14 mouse cellular contexts compared by ENCODE assay signal in genomic region chr7:99837358-99838071, GRCm38 (mm10). TPM values are rescaled to one million over a fixed set of nuclear protein-coding genes. Genes with fewer than 3 reads are reported as not detected.
DNase-seq lines count a peak whose midpoint lies in the region; ATAC-seq and TF ChIP-seq lines count a peak whose summit lies in the region.
"Had no signal": no experiment of that assay in that cellular context is flagged by ENCODE, and none has a peak within 500 bp of the region (broad histone marks: within the 10 kb centered on the region; RNA-seq: fewer than 3 reads in every experiment).

No protein-coding gene starts in this region.

- H3K4me3 ChIP-seq in heart, postnatal 0 days (ENCODE audit: low read depth, low read length), result no peak overlapping the region
- no peak overlapping the region for H3K4me3 ChIP-seq in intestine, embryonic 15.5 days (replicated peaks)
- no peak overlapping the region for H3K4me3 ChIP-seq in limb, embryonic 13.5 days
- H3K4me3 ChIP-seq in kidney, embryonic 14.5 days (ENCODE audit: low read length), result no peak overlapping the region
- H3K4me3 ChIP-seq: megakaryocyte, embryonic 14.5 days had no signal

- no peak for TF ChIP-seq EP300 in heart, postnatal 0 days (IDR thresholded peaks at IDR 0.05; ENCODE audit: low read depth)

- no peak overlapping the region for H3K4me2 ChIP-seq in heart, postnatal 0 days (ENCODE audit: low read depth, low read length)
- no peak overlapping the region for H3K4me2 ChIP-seq in intestine, embryonic 15.5 days (replicated peaks)
- H3K4me2 ChIP-seq in limb, embryonic 13.5 days (replicated peaks), result peak overlapping the region; percentile 34
- H3K4me2 ChIP-seq in kidney, embryonic 14.5 days (replicated peaks; ENCODE audit: low read depth, low read length), result no peak overlapping the region

- intact Hi-C loops in heart, postnatal 25 days (cut with DNase I), result no loop called here

- no peaks in the 10 kb centered on the region for H3K27me3 ChIP-seq in heart, postnatal 0 days (ENCODE audit: control insufficient read depth, insufficient read depth, low read length)
- H3K27me3 ChIP-seq in intestine, embryonic 15.5 days (replicated peaks), result no peaks in the 10 kb centered on the region
- H3K27me3 ChIP-seq in limb, embryonic 13.5 days, result no peaks in the 10 kb centered on the region
- H3K27me3 ChIP-seq in kidney, embryonic 14.5 days (ENCODE audit: control insufficient read depth, insufficient read depth, low read length), result no peaks in the 10 kb centered on the region
- H3K27me3 ChIP-seq: CH12.LX; megakaryocyte, embryonic 14.5 days had no signal

- peaks cover 40% of the 10 kb centered on the region for H3K36me3 ChIP-seq in heart, postnatal 0 days (replicated peaks; ENCODE audit: control insufficient read depth, insufficient read depth, low read length)
- peaks cover 2% of the 10 kb centered on the region; the same call in 1 of the 2 replicates for H3K36me3 ChIP-seq in intestine, embryonic 15.5 days
- peaks cover 53% of the 10 kb centered on the region for H3K36me3 ChIP-seq in limb, embryonic 13.5 days
- H3K36me3 ChIP-seq in kidney, embryonic 14.5 days (ENCODE audit: control insufficient read depth, insufficient read depth, low read length), result peaks cover 60% of the 10 kb centered on the region

- peaks cover 21% of the 10 kb centered on the region for H3K4me1 ChIP-seq in heart, postnatal 0 days (ENCODE audit: control insufficient read depth, insufficient read depth)
- peaks cover 6% of the 10 kb centered on the region; the same call in 1 of the 2 replicates for H3K4me1 ChIP-seq in intestine, embryonic 15.5 days (replicated peaks)
- H3K4me1 ChIP-seq in limb, embryonic 13.5 days, result peaks cover 23% of the 10 kb centered on the region
- 0 out of 2 replicates have a peak, but pooled peaks cover 3% of the 10 kb centered on the region for H3K4me1 ChIP-seq in kidney, embryonic 14.5 days (ENCODE audit: control insufficient read depth, insufficient read depth, low read length)

- H3K27ac ChIP-seq in heart, postnatal 0 days (ENCODE audit: low read depth), result peak overlapping the region; percentile 71
- H3K27ac ChIP-seq in intestine, embryonic 15.5 days, result peak overlapping the region; percentile 54
- H3K27ac ChIP-seq in limb, embryonic 13.5 days, result peak overlapping the region; percentile 40
- H3K27ac ChIP-seq in kidney, embryonic 14.5 days (ENCODE audit: low read depth, low read length), result no peak overlapping the region

- TF ChIP-seq CTCF in heart, postnatal 0 days (IDR thresholded peaks at IDR 0.05; ENCODE audit: low read depth), result no peak

- H3K9me3 ChIP-seq in heart, postnatal 0 days (replicated peaks; ENCODE audit: control insufficient read depth, low read length), result no peaks in the 10 kb centered on the region
- H3K9me3 ChIP-seq in intestine, embryonic 15.5 days, result no peaks in the 10 kb centered on the region
- no peaks in the 10 kb centered on the region for H3K9me3 ChIP-seq in limb, embryonic 13.5 days
- H3K9me3 ChIP-seq in kidney, embryonic 14.5 days (ENCODE audit: control insufficient read depth, low read length), result no peaks in the 10 kb centered on the region
- H3K9me3 ChIP-seq: megakaryocyte, embryonic 14.5 days had no signal

- peak; percentile 33 for DNase-seq in heart, postnatal 0 days (ENCODE audit: low spot score)
- DNase-seq in heart, postnatal 25 days (ENCODE audit: low spot score), result no peak
- peak; percentile 53 for DNase-seq in lung, postnatal 36 days
- DNase-seq in thymus, postnatal 36 days, result no peak
- DNase-seq: cerebellum, adult 8-10 months; embryo, embryonic 11 days; kidney, adult 8-10 months had no signal

- WGBS in heart, postnatal 0 days, result 36% methylated on average over 6 of the region's 6 CpGs
- 60% methylated on average over 6 of the region's 6 CpGs for WGBS in intestine, embryonic 15.5 days
- 72% methylated on average over 6 of the region's 6 CpGs for WGBS in limb, embryonic 13.5 days
- WGBS in kidney, embryonic 14.5 days, result 77% methylated on average over 6 of the region's 6 CpGs

- ATAC-seq in heart, postnatal 0 days (ENCODE audit: insufficient read depth, low read depth), result peak; percentile 17; the same call in 1 of the 2 replicates
- ATAC-seq in intestine, embryonic 15.5 days, result peak; percentile 81
- ATAC-seq in limb, embryonic 13.5 days (ENCODE audit: low FRiP score, low read depth), result peak; percentile 83
- ATAC-seq in kidney, embryonic 14.5 days (ENCODE audit: low FRiP score, low TSS enrichment), result no peak

- no peak overlapping the region for H3K9ac ChIP-seq in heart, postnatal 0 days (replicated peaks; ENCODE audit: low read depth, low read length)
- H3K9ac ChIP-seq in intestine, embryonic 15.5 days, result no peak overlapping the region
- no peak overlapping the region for H3K9ac ChIP-seq in limb, embryonic 13.5 days
- H3K9ac ChIP-seq in kidney, embryonic 14.5 days (ENCODE audit: low read depth, low read length), result no peak overlapping the region

RNA-seq across cellular contexts. Expression of gene Neu3, which starts 9.3 kb away (rescaled TPM):
- 3.7 and 4.7 TPM in 2 replicates for total RNA-seq in heart, postnatal 0 days (2014; rRNA removed; ENCODE audit: low replicate concordance)
- 3.0 and 3.3 TPM in 2 replicates for polyA plus RNA-seq in heart, postnatal 0 days (2015; fragmentation: Nextera tagmentation; extraction: Ambion mirVana)
- 1 to 10 TPM; 4.1 to 4.2 TPM for total RNA-seq in heart, postnatal 25 days (2021)
- polyA plus RNA-seq in intestine, embryonic 15.5 days (2015; fragmentation: Nextera tagmentation; extraction: Ambion mirVana), result 5.2 TPM in 2 replicates
- polyA plus RNA-seq in limb, embryonic 13.5 days (2015; fragmentation: Nextera tagmentation; extraction: Ambion mirVana), result 4.0 and 4.3 TPM in 2 replicates
- 2.2 and 4.1 TPM in 2 replicates for polyA plus RNA-seq in kidney, embryonic 14.5 days (2014; fragmentation: Nextera tagmentation; extraction: Ambion mirVana)

RNA-seq across cellular contexts. Expression of gene Xrra1, which starts 21.4 kb away (rescaled TPM):
- total RNA-seq in heart, postnatal 0 days (2014; rRNA removed; ENCODE audit: low replicate concordance), result 1.9 TPM in 1 of 2 replicates, not detected in the other
- polyA plus RNA-seq in heart, postnatal 0 days (2015; fragmentation: Nextera tagmentation; extraction: Ambion mirVana), result 0.04 and 0.08 TPM in 2 replicates
- not detected for total RNA-seq in heart, postnatal 25 days (2021)
- 0.10 and 0.11 TPM in 2 replicates for polyA plus RNA-seq in intestine, embryonic 15.5 days (2015; fragmentation: Nextera tagmentation; extraction: Ambion mirVana)
- 0.15 and 0.27 TPM in 2 replicates for polyA plus RNA-seq in limb, embryonic 13.5 days (2015; fragmentation: Nextera tagmentation; extraction: Ambion mirVana)
- polyA plus RNA-seq in kidney, embryonic 14.5 days (2014; fragmentation: Nextera tagmentation; extraction: Ambion mirVana), result 0.43 and 0.47 TPM in 2 replicates
- total RNA-seq: hematopoietic stem cell, adult 5-6 weeks; neutrophil, adult 5-6 weeks had no signal

RNA-seq across cellular contexts. Expression of gene Spcs2, which starts 25.7 kb away (rescaled TPM):
- 57.2 and 79.1 TPM in 2 replicates for total RNA-seq in heart, postnatal 0 days (2014; rRNA removed; ENCODE audit: low replicate concordance)
- polyA plus RNA-seq in heart, postnatal 0 days (2015; fragmentation: Nextera tagmentation; extraction: Ambion mirVana), result 146 and 155 TPM in 2 replicates
- 10 to 100 TPM; 46.3 to 47.2 TPM for total RNA-seq in heart, postnatal 25 days (2021)
- polyA plus RNA-seq in intestine, embryonic 15.5 days (2015; fragmentation: Nextera tagmentation; extraction: Ambion mirVana), result 387 and 427 TPM in 2 replicates
- 380 and 391 TPM in 2 replicates for polyA plus RNA-seq in limb, embryonic 13.5 days (2015; fragmentation: Nextera tagmentation; extraction: Ambion mirVana)
- 346 and 377 TPM in 2 replicates for polyA plus RNA-seq in kidney, embryonic 14.5 days (2014; fragmentation: Nextera tagmentation; extraction: Ambion mirVana)

Comparison
In these comparisons a context has a peak if more than half of its experiments do, and no peak if none do; other contexts are left out.
1. DNase-seq: peak in heart, postnatal 0 days (single experiment) and lung, postnatal 36 days (single experiment); none in heart, postnatal 25 days (single experiment) and thymus, postnatal 36 days (0 of 2).